Mouse (Mus musculus) lung, embryonic 14.5 days (tissue): Measurements from ENCODE around the gene H1f0. TPM values are rescaled to one million over a fixed set of nuclear protein-coding genes. Genes with fewer than 3 reads are reported as not detected.

Source experiments
- ATAC-seq: fragments of 200-750 bp; cut with Nextera tagmentation; 2 replicates; pipeline ENCODE4 v1.8.0; 2017; ENCODE audit warnings: mild to moderate bottlenecking, moderate TSS enrichment, moderate library complexity; ENCODE audit not compliant: insufficient read depth
- DNase-seq: peaks from one replicate; pipeline ENCODE4 v3.0.0-alpha.2; 2015
- H3K27ac ChIP-seq: fragments of 300-500 bp; sonication (generic); 2 replicates; pipeline ENCODE4 v1.5.1; 2014; ENCODE audit warnings: low read depth, mild to moderate bottlenecking, moderate library complexity
- H3K27me3 ChIP-seq: fragments of 300-500 bp; sonication (generic); 2 replicates; pipeline ENCODE4 v1.6.1; 2014; ENCODE audit warnings: low read length, control low read depth; ENCODE audit not compliant: insufficient read depth
- H3K36me3 ChIP-seq: fragments of 300-500 bp; sonication (generic); 2 replicates; pipeline ENCODE4 v1.6.1; 2014; ENCODE audit warnings: control low read depth; ENCODE audit not compliant: insufficient read depth
- H3K4me1 ChIP-seq: fragments of 300-500 bp; sonication (generic); 2 replicates; pipeline ENCODE4 v1.6.1; 2014; ENCODE audit warnings: antibody characterized with exemption, control low read depth; ENCODE audit not compliant: insufficient read depth
- H3K4me2 ChIP-seq: fragments of 300-500 bp; sonication (generic); 2 replicates; pipeline ENCODE4 v1.6.1; 2014; ENCODE audit warnings: mild to moderate bottlenecking
- H3K4me3 ChIP-seq: fragments of 300-500 bp; sonication (generic); 2 replicates; pipeline ENCODE4 v1.5.1; 2014; ENCODE audit warnings: low read depth, low read length
- H3K9ac ChIP-seq: fragments of 300-500 bp; sonication (generic); 2 replicates; pipeline ENCODE4 v1.6.1; 2014
- H3K9me3 ChIP-seq: fragments of 300-500 bp; sonication (generic); 2 replicates; pipeline ENCODE4 v1.6.1; 2016; ENCODE audit warnings: low read depth, low read length, control low read depth
- CTCF ChIP-seq: IDR thresholded peaks from 2 replicates; pipeline ENCODE4 v1.5.1; 2016; ENCODE audit warnings: antibody characterized with exemption, low read depth
- WGBS: fragments of 180-500 bp; shearing (Covaris S2); extraction: QIAGEN DNeasy Blood & Tissue Kit; methylation state at CpG from one replicate; pipeline ENCODE4 v1.1.7; 2014; 5-methylcytosine and 5-hydroxymethylcytosine counted together
- polyA plus RNA-seq: library from polyadenylated mRNA; unstranded; fragments of >200 nt; fragmentation: Nextera tagmentation; extraction: Ambion mirVana; gene quantifications from 2 replicates; pipeline ENCODE4 v1.2.1, GENCODE M21; 2014

Gene H1f0
- polyA plus RNA-seq, 1 experiment from 2014 or later: 201 TPM

GRCm38 (mm10) chr15:79060887-79061565 is 32.8 kb downstream of the H1f0 start:
- H3K9ac ChIP-seq: no peak overlapping the region
- no peaks in the 10 kb centered on the region for H3K27me3 ChIP-seq
- no peak for TF ChIP-seq CTCF
- H3K4me2 ChIP-seq: peak overlapping the region; percentile 78
- peak overlapping the region; percentile 3; the same call in 1 of the 2 replicates for H3K4me3 ChIP-seq
- DNase-seq (no peak), ATAC-seq (no peak)
- no peak overlapping the region for H3K27ac ChIP-seq
- H3K9me3 ChIP-seq: no peaks in the 10 kb centered on the region
- H3K4me1 ChIP-seq: 0 out of 2 replicates have a peak, but pooled peaks cover 5% of the 10 kb centered on the region
- H3K36me3 ChIP-seq: peaks cover 46% of the 10 kb centered on the region
- 81% methylated on average over 14 of the region's 14 CpGs for WGBS

- Histone ChIP-seq H3K27ac (peak within 1 kb of the TSS; percentile 67), H3K36me3 (peaks cover 32% of the 10 kb centered on the region), H3K27me3 (no peaks in the 10 kb centered on the region), H3K9ac (peak within 1 kb of the TSS; percentile 84), H3K9me3 (no peaks in the 10 kb centered on the region), H3K4me1 (0 out of 2 replicates have a peak, but pooled peaks cover 5% of the 10 kb centered on the region), H3K4me3 (peak within 1 kb of the TSS; percentile 98), H3K4me2 (peak within 1 kb of the TSS; percentile 78)
- TF ChIP-seq CTCF: no peak
- ATAC-seq (peak; percentile 99), DNase-seq (peak; percentile 100)
- under 1% methylated on average over 79 of the region's 80 CpGs for whole genome bisulfite sequencing
These were observed 34.3 kb downstream of the H1f0 start, which contains the start of gene Ankrd54 for GRCm38 (mm10) chr15:79062376-79063159. TSS of gene Ankrd54 (minus strand) at chr15:79062893.

GRCm38 (mm10) chr15:79063160-79063740 is 35.0 kb downstream of the H1f0 start:
- ATAC-seq (no peak), DNase-seq (no peak)
- Histone ChIP-seq H3K4me3 (peak overlapping the region; percentile 36), H3K27me3 (no peaks in the 10 kb centered on the region), H3K27ac (no peak overlapping the region), H3K36me3 (peaks cover 26% of the 10 kb centered on the region), H3K9ac (peak overlapping the region; percentile 52), H3K4me1 (0 out of 2 replicates have a peak, but pooled peaks cover 5% of the 10 kb centered on the region), H3K9me3 (no peaks in the 10 kb centered on the region), H3K4me2 (peak overlapping the region; percentile 74)
- 10% methylated on average over 14 of the region's 14 CpGs for WGBS
- TF ChIP-seq CTCF: no peak

- H3K9ac ChIP-seq: no peak overlapping the region
- H3K9me3 ChIP-seq: no peaks in the 10 kb centered on the region
- DNase-seq (peak; percentile 68), ATAC-seq (no peak)
- H3K4me3 ChIP-seq: no peak overlapping the region
- H3K4me2 ChIP-seq: no peak overlapping the region
- peak overlapping the region; percentile 77 for H3K27ac ChIP-seq
- WGBS: 42% methylated on average over 8 of the region's 8 CpGs
- no peaks in the 10 kb centered on the region for H3K27me3 ChIP-seq
- no peak for TF ChIP-seq CTCF
- H3K36me3 ChIP-seq: peaks cover 7% of the 10 kb centered on the region
- 0 out of 2 replicates have a peak, but pooled peaks cover 5% of the 10 kb centered on the region for H3K4me1 ChIP-seq
These were observed 37.0 kb downstream of the H1f0 start for GRCm38 (mm10) chr15:79065086-79065770.

- no peaks in the 10 kb centered on the region for H3K27me3 ChIP-seq
- no peaks in the 10 kb centered on the region for H3K9me3 ChIP-seq
- DNase-seq (peak; percentile 51), ATAC-seq (no peak)
- no peak overlapping the region for H3K4me3 ChIP-seq
- no peak for TF ChIP-seq CTCF
- H3K4me1 ChIP-seq: 0 out of 2 replicates have a peak, but pooled peaks cover 5% of the 10 kb centered on the region
- H3K36me3 ChIP-seq: no peaks in the 10 kb centered on the region
- H3K9ac ChIP-seq: no peak overlapping the region
- no peak overlapping the region for H3K4me2 ChIP-seq
- H3K27ac ChIP-seq: no peak overlapping the region
- 23% methylated on average over 2 of the region's 2 CpGs for WGBS
These were observed 38.0 kb downstream of the H1f0 start for GRCm38 (mm10) chr15:79066276-79066675.

GRCm38 (mm10) chr15:79067631-79068030 is 39.4 kb downstream of the H1f0 start:
- no peaks in the 10 kb centered on the region for H3K9me3 ChIP-seq
- no peak overlapping the region for H3K4me3 ChIP-seq
- H3K9ac ChIP-seq: no peak overlapping the region
- H3K4me1 ChIP-seq: 0 out of 2 replicates have a peak, but pooled peaks cover 2% of the 10 kb centered on the region
- H3K27ac ChIP-seq: no peak overlapping the region
- no peaks in the 10 kb centered on the region for H3K27me3 ChIP-seq
- no peaks in the 10 kb centered on the region for H3K36me3 ChIP-seq
- 57% methylated on average over 3 of the region's 3 CpGs for WGBS
- DNase-seq (no peak), ATAC-seq (no peak)
- H3K4me2 ChIP-seq: no peak overlapping the region
- TF ChIP-seq CTCF: no peak
